Mouse (Mus musculus): ENCODE data around the gene Hk2. TPM values are rescaled to one million over a fixed set of nuclear protein-coding genes. Genes with fewer than 3 reads are reported as not detected.
"Not testable (repeated sequence)": the region's sequence is repeated elsewhere in the genome, so short reads cannot be mapped to it uniquely, and the experiment has no call there.

Hk2 gene
- polyA plus RNA-seq, 1 experiment from 2014 or later: 20.5 TPM

GRCm38 (mm10) chr6:82707742-82708141 is 66.5 kb downstream of the Hk2 start:
- H3K36me3 ChIP-seq: no peaks in the 10 kb centered on the region
- 74% methylated on average over 3 of the region's 3 CpGs for WGBS
- ATAC-seq (ENCODE audit: insufficient number of reproducible peaks, insufficient read depth, low FRiP score, low TSS enrichment, low read depth): no peak

DNA sequence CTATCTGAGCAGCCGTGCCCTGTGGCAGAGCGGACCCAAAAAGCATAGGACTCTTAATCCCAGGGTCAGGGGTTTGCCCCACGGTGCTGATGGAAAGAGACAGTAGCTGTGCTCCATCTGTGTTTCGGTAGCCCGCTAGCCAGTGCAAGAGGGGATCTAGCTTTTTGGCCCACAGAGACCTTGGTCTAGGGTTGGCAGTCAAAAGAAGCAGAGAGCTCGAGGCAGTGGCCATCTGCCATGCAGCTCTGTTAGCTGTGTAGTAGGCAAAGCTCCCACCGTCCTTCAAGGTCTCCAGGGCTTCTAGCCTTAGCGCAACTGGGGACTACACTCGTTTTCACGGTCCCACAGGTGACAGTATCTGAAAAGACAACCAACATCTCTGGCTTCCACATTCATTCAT is 67.0 kb downstream of the Hk2 start:
- 85% methylated on average over 10 of the region's 10 CpGs for WGBS
- Histone ChIP-seq H3K4me1 (no peaks in the 10 kb centered on the region), H3K27me3 (no peaks in the 10 kb centered on the region), H3K27ac (no peak overlapping the region), H3K36me3 (no peaks in the 10 kb centered on the region), H3K4me3 (no peak overlapping the region), H3K9me3 (no peaks in the 10 kb centered on the region), H3K9ac (no peak overlapping the region), H3K4me2 (no peak overlapping the region)
- no peak for ATAC-seq (ENCODE audit: insufficient number of reproducible peaks, insufficient read depth, low FRiP score, low TSS enrichment, low read depth)

More at GRCm38 (mm10) chr6:82707742-82708141, 66.5 kb downstream of the Hk2 start:
- H3K4me1 ChIP-seq: no peaks in the 10 kb centered on the region
- no peak overlapping the region for H3K4me2 ChIP-seq
- no peaks in the 10 kb centered on the region for H3K27me3 ChIP-seq
- no peak overlapping the region for H3K9ac ChIP-seq
- H3K9me3 ChIP-seq: no peaks in the 10 kb centered on the region
- H3K27ac ChIP-seq: no peak overlapping the region
- H3K4me3 ChIP-seq: no peak overlapping the region

DNA sequence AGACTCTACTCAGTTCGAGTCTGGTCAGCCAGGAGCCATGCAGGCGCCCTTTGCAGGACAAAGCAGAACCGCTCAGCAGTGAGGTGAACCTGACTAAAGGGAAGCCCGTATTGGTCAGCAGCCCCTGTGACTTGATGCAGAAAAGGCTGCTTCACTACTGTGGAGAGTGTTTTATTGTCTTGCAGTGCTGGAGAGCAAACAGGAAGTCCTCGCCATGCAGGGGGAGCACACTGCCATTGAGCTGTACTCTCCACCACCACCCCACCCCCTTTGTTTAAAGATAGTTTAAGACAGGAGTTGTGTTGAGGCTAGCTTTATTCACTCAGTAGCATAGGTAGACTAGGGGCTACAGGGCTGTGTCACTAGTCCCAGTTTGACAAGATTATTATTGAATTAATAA is 69.0 kb downstream of the Hk2 start, which contains the start of gene Pole4:
TSS of gene Pole4 (minus strand) at position 145 of the 400 bp plus-strand sequence.
- H3K4me2 ChIP-seq: no peak within 1 kb of the TSS
- 84% methylated on average over 5 of the region's 5 CpGs for WGBS
- H3K4me3 ChIP-seq: no peak within 1 kb of the TSS

GRCm38 (mm10) chr6:82703710-82704109 is 70.5 kb downstream of the Hk2 start:
- Histone ChIP-seq H3K4me1 (0 out of 2 replicates have a peak, but pooled peaks cover 4% of the 10 kb centered on the region), H3K4me2 (no peak overlapping the region), H3K36me3 (no peaks in the 10 kb centered on the region), H3K4me3 (no peak overlapping the region), H3K9me3 (no peaks in the 10 kb centered on the region), H3K9ac (no peak overlapping the region), H3K27me3 (no peaks in the 10 kb centered on the region), H3K27ac (no peak overlapping the region)
- no peak for ATAC-seq (ENCODE audit: insufficient number of reproducible peaks, insufficient read depth, low FRiP score, low TSS enrichment, low read depth)
- 88% methylated on average over 3 of the region's 3 CpGs for WGBS

More for the DNA sequence above, 69.0 kb downstream of the Hk2 start, which contains the start of gene Pole4:
- Histone ChIP-seq H3K4me1 (no peaks in the 10 kb centered on the region), H3K9ac (no peak within 1 kb of the TSS), H3K27ac (no peak within 1 kb of the TSS), H3K9me3 (no peaks in the 10 kb centered on the region), H3K27me3 (no peaks in the 10 kb centered on the region), H3K36me3 (no peaks in the 10 kb centered on the region)
- no peak for ATAC-seq (ENCODE audit: insufficient number of reproducible peaks, insufficient read depth, low FRiP score, low TSS enrichment, low read depth)

DNA sequence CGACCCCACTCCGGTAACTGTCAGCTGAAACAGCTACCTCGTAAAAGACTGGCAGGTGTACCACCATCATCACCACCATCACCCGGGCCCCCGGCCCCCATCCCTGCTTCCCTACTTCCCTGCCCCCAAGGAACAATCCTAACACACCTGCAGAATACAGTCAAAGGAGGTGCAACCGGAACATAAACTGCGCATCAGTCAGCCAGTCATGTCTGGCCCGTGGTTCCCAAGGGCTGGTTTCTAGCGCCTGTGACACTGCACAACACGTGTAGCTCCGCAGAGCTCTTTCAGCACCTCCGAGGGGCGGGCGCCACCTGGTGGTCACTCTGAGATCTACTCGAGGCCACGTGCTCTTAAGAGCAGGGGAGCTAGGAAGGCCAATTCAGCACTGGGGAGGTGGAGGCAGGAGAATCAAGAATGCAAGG is 71.6 kb downstream of the Hk2 start:
- no peak overlapping the region for H3K9ac ChIP-seq
- no peaks in the 10 kb centered on the region for H3K27me3 ChIP-seq
- no peaks in the 10 kb centered on the region for H3K36me3 ChIP-seq
- no peaks in the 10 kb centered on the region for H3K9me3 ChIP-seq
- H3K4me2 ChIP-seq: no peak overlapping the region
- H3K27ac ChIP-seq: no peak overlapping the region
- no peak for ATAC-seq (ENCODE audit: insufficient number of reproducible peaks, insufficient read depth, low FRiP score, low TSS enrichment, low read depth)
- 0 out of 2 replicates have a peak, but pooled peaks cover 4% of the 10 kb centered on the region for H3K4me1 ChIP-seq
- 29% methylated on average over 16 of the region's 16 CpGs for WGBS
- H3K4me3 ChIP-seq: no peak overlapping the region

DNA sequence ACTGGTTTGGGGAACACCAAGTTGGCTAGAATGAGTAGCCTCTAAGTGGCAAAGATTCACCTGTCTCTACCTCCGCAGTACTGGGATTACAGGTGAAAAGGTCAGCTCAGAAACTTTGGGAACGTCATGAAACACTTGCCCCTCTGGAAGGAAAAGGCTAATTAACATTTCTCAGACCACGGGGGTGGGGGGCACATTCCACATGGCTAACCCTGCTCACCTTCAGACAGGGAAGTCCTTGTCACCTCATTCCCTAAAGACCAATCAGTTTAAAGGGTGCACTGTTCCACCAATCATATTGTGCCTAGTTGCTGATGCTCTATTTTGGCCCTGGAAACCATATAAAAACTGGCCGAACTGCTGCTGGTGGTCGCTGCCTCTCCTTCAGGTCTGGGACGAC is 73.0 kb downstream of the Hk2 start:
- no peak overlapping the region for H3K4me3 ChIP-seq
- H3K36me3 ChIP-seq: no peaks in the 10 kb centered on the region
- ATAC-seq (ENCODE audit: insufficient number of reproducible peaks, insufficient read depth, low FRiP score, low TSS enrichment, low read depth): no peak
- 56% methylated on average over 6 of the region's 6 CpGs for WGBS
- no peak overlapping the region for H3K4me2 ChIP-seq
- H3K9me3 ChIP-seq: no peaks in the 10 kb centered on the region
- no peak overlapping the region for H3K27ac ChIP-seq
- H3K4me1 ChIP-seq: 0 out of 2 replicates have a peak, but pooled peaks cover 4% of the 10 kb centered on the region
- no peaks in the 10 kb centered on the region for H3K27me3 ChIP-seq
- H3K9ac ChIP-seq: no peak overlapping the region

- Histone ChIP-seq H3K4me2 (no peak overlapping the region), H3K27ac (no peak overlapping the region), H3K27me3 (no peaks in the 10 kb centered on the region), H3K4me1 (0 out of 2 replicates have a peak, but pooled peaks cover 4% of the 10 kb centered on the region), H3K9ac (no peak overlapping the region), H3K9me3 (no peaks in the 10 kb centered on the region), H3K4me3 (no peak overlapping the region), H3K36me3 (no peaks in the 10 kb centered on the region)
- WGBS: 23% methylated on average over 5 of the region's 5 CpGs
- ATAC-seq (ENCODE audit: insufficient number of reproducible peaks, insufficient read depth, low FRiP score, low TSS enrichment, low read depth): no peak
Observed at GRCm38 (mm10) chr6:82699831-82700230, 74.4 kb downstream of the Hk2 start.

DNA sequence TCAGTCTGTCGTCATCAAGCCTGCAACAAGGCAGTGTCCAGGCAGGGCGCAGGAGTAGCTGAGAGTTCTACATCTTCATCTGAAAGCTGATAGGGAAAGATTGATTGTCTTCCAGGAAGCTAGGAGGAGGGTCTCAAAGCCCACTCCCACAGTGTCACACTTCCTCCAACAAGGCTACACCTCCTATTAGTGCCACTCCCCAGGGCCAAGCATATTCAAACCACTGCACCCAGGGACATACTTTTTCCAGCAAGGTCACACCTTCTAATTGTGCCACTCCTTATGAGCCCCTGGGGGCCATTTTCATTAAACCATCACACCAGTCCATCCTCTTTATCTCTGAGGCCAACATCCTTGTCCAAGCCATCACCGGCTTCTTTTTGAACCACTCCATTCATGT is 77.5 kb downstream of the Hk2 start:
- ATAC-seq (ENCODE audit: insufficient number of reproducible peaks, insufficient read depth, low FRiP score, low TSS enrichment, low read depth): no peak
- Histone ChIP-seq H3K36me3 (no peaks in the 10 kb centered on the region), H3K9ac (no peak overlapping the region), H3K4me1 (0 out of 2 replicates have a peak, but pooled peaks cover 8% of the 10 kb centered on the region), H3K4me2 (no peak overlapping the region), H3K27ac (no peak overlapping the region), H3K9me3 (no peaks in the 10 kb centered on the region), H3K27me3 (no peaks in the 10 kb centered on the region), H3K4me3 (no peak overlapping the region)
- 90% methylated on average over 3 of the region's 3 CpGs for WGBS

DNA sequence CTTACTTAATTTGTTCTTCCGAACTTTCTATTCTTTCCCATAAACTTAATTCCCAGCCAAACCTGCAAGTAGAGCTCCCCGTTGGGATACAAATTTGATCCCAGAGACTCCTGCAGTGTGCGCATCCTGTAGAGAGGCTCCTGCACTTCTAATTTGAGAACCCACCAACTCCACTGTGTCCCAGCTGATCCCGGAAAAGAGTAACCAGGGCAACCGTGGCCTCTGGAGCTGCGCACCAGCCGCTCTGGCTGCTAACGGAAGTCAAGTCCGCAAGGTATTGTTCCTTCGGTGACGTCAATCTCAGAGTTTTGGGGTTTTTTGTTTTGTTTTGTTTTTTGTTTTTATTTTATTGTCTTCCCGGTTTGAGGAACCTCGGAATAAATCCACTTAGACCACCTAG is 79.6 kb downstream of the Hk2 start:
- Histone ChIP-seq H3K9me3 (no peaks in the 10 kb centered on the region), H3K9ac (no peak overlapping the region), H3K4me3 (no peak overlapping the region), H3K4me2 (no peak overlapping the region), H3K27me3 (no peaks in the 10 kb centered on the region), H3K36me3 (no peaks in the 10 kb centered on the region), H3K27ac (no peak overlapping the region), H3K4me1 (0 out of 2 replicates have a peak, but pooled peaks cover 4% of the 10 kb centered on the region)
- WGBS: 59% methylated on average over 13 of the region's 13 CpGs
- no peak for ATAC-seq (ENCODE audit: insufficient number of reproducible peaks, insufficient read depth, low FRiP score, low TSS enrichment, low read depth)

DNA sequence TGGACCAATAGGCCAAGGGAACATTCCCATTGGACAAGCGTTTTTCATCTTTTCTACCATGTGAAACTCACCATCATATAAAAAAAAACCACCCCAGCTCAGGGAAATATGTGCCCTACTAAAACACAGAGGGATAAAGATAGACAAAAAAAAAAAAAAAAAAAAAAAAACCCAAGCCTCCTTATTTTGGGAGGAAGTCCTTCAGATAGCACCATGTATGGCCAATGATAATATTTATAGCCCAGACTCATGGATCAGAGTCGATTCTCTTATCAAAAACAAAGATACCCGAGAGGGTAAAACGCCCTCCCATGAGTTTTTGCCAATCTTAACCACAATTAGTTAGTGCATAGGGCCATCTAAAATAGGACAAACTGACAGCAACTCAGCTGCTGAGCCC is 84.8 kb downstream of the Hk2 start:
- 89% methylated on average over 4 of the region's 4 CpGs for WGBS
- Histone ChIP-seq H3K4me2 (no peak overlapping the region), H3K9me3 (no peaks in the 10 kb centered on the region), H3K9ac (no peak overlapping the region), H3K36me3 (no peaks in the 10 kb centered on the region), H3K4me1 (0 out of 2 replicates have a peak, but pooled peaks cover 4% of the 10 kb centered on the region), H3K4me3 (no peak overlapping the region), H3K27ac (no peak overlapping the region), H3K27me3 (no peaks in the 10 kb centered on the region)
- no peak for ATAC-seq (ENCODE audit: insufficient number of reproducible peaks, insufficient read depth, low FRiP score, low TSS enrichment, low read depth)

GRCm38 (mm10) chr6:82688586-82688985 is 85.7 kb downstream of the Hk2 start:
- not testable (repeated sequence) for H3K9me3 ChIP-seq; H3K27ac ChIP-seq; H3K4me3 ChIP-seq; H3K4me2 ChIP-seq; H3K36me3 ChIP-seq; H3K27me3 ChIP-seq; ATAC-seq (ENCODE audit: insufficient number of reproducible peaks, insufficient read depth, low FRiP score, low TSS enrichment, low read depth); H3K9ac ChIP-seq; H3K4me1 ChIP-seq
- WGBS: 57% methylated on average over 5 of the region's 5 CpGs

DNA sequence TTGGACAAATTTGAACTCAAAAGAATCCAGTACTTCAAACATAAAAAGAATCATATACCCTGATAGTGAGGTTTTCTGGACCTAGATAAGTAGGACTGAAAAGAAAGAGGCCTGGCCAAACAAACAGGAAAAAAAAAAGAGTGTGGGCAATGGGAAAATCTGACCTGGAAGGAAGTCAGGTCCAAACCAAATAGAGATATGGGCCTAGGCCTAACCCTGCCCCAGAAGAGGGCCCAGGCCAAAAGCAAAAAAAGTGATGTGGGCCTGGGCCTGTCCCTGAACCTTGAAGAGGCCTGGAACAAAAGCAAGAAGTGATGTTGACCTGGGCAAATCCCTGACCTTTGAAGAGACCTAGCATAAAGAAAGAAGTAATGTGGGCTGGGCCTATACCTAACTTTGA is 90.1 kb downstream of the Hk2 start:
- Histone ChIP-seq H3K9me3 (no peaks in the 10 kb centered on the region), H3K27ac (no peak overlapping the region), H3K36me3 (no peaks in the 10 kb centered on the region), H3K4me3 (no peak overlapping the region), H3K27me3 (no peaks in the 10 kb centered on the region), H3K4me2 (no peak overlapping the region), H3K9ac (no peak overlapping the region), H3K4me1 (no peaks in the 10 kb centered on the region)
- no peak for ATAC-seq (ENCODE audit: insufficient number of reproducible peaks, insufficient read depth, low FRiP score, low TSS enrichment, low read depth)
